Mouse (Mus musculus) bone marrow macrophage, adult 2 months (primary cell): ENCODE data around the gene Camkmt.

Experiments used
- CTCF ChIP-seq: IDR thresholded peaks from 2 replicates; pipeline ENCODE4 v1.5.1; 2012; ENCODE audit warnings: low read depth, mild to moderate bottlenecking, low read length, moderate library complexity
- POLR2A ChIP-seq: IDR thresholded peaks from 2 replicates; pipeline ENCODE4 v1.6.1; 2012; ENCODE audit warnings: mild to moderate bottlenecking, low read depth, low read length, borderline replicate concordance

DNA sequence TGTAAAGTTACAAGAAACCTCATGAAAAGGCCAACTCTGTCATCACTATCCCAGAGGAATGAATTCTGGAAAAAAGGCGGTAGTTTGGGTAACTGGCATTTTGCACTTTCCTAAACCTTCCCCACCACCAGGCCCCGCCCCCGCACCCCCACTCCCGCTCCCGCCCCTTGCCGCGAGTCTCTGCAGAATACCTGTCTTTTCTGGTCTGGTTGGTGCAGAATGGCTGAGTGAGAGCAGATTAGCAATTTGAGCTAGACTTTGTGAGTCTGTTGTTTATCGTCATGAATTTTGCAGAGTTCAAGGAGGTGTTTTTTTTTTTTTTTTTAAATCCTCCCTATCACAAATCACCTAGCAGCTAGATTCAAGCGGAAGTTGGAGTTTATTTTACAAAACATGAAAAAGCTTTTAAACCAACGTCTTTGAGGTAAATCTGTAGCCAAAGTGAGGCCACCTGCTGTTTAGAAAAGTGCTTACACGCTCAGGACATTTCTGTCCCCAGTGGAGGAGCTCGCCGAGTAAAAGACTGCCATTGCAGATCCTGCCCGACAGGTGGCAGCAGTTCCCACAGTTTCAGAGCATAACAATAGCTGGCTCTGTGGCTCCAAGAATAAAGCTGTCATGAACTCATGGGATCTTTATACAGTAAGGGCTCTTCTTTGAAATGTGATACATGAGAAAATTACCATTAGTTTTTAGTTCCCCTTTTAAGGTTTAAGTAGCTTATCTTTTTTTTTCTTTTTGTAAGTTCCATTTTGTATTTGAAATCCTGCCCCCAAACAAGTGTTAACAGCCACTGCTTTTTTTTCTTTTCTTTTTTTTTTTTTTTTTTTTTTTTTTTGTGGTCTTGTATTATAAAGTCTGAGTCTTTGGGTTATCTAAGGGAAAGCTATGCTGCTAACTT is 99.1 kb downstream of the Camkmt start:
- peak; percentile 79 for TF ChIP-seq CTCF
- no peak for TF ChIP-seq POLR2A
